Mouse (Mus musculus): ENCODE measurements around the gene Arfgef2. TPM values are rescaled to one million over a fixed set of nuclear protein-coding genes. Genes with fewer than 3 reads are reported as not detected.

The Arfgef2 gene
- polyA plus RNA-seq, 1 experiment from 2014 or later, result 6.1 TPM

- WGBS, result 82% methylated on average over 4 of the region's 4 CpGs
- H3K36me3 ChIP-seq (ENCODE audit: control insufficient read depth, insufficient read depth, low read length), result peaks cover 25% of the 10 kb centered on the region
- no peaks in the 10 kb centered on the region for H3K9me3 ChIP-seq (ENCODE audit: control insufficient read depth, low read length)
- H3K4me1 ChIP-seq (replicated peaks; ENCODE audit: control insufficient read depth, insufficient read depth, low read length), result no peaks in the 10 kb centered on the region
- ATAC-seq (replicated peaks; ENCODE audit: low FRiP score), result no peak
- no peak overlapping the region for H3K4me2 ChIP-seq (ENCODE audit: low read depth, low read length, severe bottlenecking)
- H3K27ac ChIP-seq (ENCODE audit: low read depth, low read length), result no peak overlapping the region
- no peaks in the 10 kb centered on the region for H3K27me3 ChIP-seq (ENCODE audit: control insufficient read depth, insufficient read depth, low read length)
- DNase-seq (ENCODE audit: low spot score), result no peak
- H3K4me3 ChIP-seq (ENCODE audit: low read depth, low read length), result no peak overlapping the region
- H3K9ac ChIP-seq (ENCODE audit: low read length), result no peak overlapping the region
These were observed 140.1 kb downstream of the Arfgef2 start for GRCm38 (mm10) chr2:166945456-166945855.

Other genes starting within 250 kb of the Arfgef2 start
- gene Prex1, start 91.8 kb upstream of the Arfgef2 start, polyA plus RNA-seq (2014; fragmentation: Nextera tagmentation; extraction: Ambion mirVana), result 22.3 and 29.7 TPM in 2 replicates
- gene Trp53rkb, start 13.1 kb upstream of the Arfgef2 start, polyA plus RNA-seq (2014; fragmentation: Nextera tagmentation; extraction: Ambion mirVana), result 11.4 and 12.0 TPM in 2 replicates
- gene Cse1l, start 100.5 kb downstream of the Arfgef2 start, polyA plus RNA-seq (2014; fragmentation: Nextera tagmentation; extraction: Ambion mirVana), result 222 and 240 TPM in 2 replicates
- gene Stau1, start 190.7 kb downstream of the Arfgef2 start, polyA plus RNA-seq (2014; fragmentation: Nextera tagmentation; extraction: Ambion mirVana), result 100 and 105 TPM in 2 replicates
- 56.8 and 60.3 TPM in 2 replicates for gene Ddx27, start 209.6 kb downstream of the Arfgef2 start, polyA plus RNA-seq (2014; fragmentation: Nextera tagmentation; extraction: Ambion mirVana)